Mouse (Mus musculus) layer of hippocampus, adult 9-10 months (tissue): ENCODE results near the gene Bicdl2.

Experiments used
- DNase-seq: peaks from one replicate; pipeline ENCODE4 v3.0.0; 2022; ENCODE audit warnings: low spot score

The Bicdl2 gene

GRCm38 (mm10) chr17:23674271-23674952 lies 14.1 kb downstream of the Bicdl2 start:
- DNase-seq: no peak

- no peak for DNase-seq
Observed at GRCm38 (mm10) chr17:23675127-23675526, 14.8 kb downstream of the Bicdl2 start.

- no peak for DNase-seq
Observed at GRCm38 (mm10) chr17:23675564-23676281, 15.4 kb downstream of the Bicdl2 start.

- DNase-seq: no peak
Observed at GRCm38 (mm10) chr17:23676473-23677031, 16.2 kb downstream of the Bicdl2 start.

GRCm38 (mm10) chr17:23677236-23677679 lies 17.0 kb downstream of the Bicdl2 start, which contains the start of gene Tnfrsf12a:
Gene Tnfrsf12a, minus strand, starts transcription at chr17:23677468.
- no peak for DNase-seq

DNA sequence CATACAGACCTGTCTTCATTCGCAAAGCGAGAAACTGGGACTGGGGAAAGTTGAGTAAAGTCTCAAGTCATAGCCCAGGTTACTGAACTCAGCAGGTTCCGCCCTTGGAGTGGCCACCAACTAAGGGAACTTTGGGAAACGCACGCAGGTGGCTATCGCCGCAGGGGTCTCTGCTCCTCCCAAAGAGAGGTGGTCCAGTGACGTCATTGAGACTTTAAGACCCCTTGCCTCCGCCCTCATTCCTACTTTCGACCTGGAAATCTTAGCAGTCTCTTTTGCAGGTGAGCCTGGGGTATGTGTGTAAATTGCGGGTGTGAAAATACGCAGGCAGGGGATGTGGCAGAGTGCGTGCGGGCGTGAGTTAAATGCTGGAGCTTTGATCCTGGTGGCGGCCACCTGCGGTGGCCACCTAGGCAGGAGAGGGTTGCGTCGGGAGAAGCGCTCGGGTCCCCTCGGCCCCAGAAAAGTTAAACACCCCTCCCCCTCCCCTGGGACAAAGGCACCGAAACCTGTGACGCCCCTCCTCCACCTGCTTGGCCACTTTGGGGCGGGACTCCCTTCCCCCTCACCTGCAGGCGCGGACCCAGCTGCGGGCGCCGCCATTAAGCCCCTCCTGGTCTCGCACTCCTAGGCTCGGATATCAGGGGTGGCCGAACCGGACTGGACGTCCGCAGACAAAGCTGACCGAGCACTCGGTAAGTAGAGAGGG lies 19.0 kb downstream of the Bicdl2 start, which contains the start of gene Cldn6:
Gene Cldn6, plus strand, starts transcription at position 123 of the 709 bp plus-strand sequence.
- DNase-seq: no peak

DNA sequence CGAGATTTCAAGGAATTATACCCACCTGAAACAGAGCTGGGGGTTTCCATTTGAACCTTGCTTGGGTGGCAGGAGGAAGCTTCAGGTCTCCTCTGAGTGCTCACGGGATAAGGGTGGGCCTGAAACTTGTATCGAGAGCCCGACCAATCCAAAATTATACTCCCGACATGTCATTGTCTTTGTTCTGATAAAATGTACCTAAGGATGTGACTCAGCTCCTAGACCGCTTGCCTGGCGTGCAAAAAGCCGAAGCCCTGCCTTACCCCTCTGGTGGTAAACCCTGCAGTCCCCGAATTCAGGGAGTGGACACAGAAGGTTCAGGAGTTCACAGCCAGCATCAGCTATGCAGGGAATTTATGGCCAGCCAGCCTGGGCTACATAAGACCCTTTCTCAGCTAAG lies 20.0 kb downstream of the Bicdl2 start:
- DNase-seq: no peak

DNA sequence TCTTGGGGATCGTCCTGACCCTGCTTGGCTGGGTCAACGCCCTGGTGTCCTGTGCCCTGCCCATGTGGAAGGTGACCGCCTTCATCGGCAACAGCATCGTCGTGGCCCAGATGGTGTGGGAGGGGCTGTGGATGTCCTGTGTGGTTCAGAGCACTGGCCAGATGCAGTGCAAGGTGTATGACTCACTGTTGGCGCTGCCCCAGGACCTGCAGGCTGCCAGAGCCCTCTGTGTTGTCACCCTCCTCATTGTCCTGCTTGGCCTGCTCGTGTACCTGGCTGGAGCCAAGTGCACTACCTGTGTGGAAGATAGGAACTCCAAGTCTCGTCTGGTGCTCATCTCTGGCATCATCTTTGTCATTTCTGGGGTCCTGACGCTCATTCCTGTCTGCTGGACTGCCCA lies 20.8 kb downstream of the Bicdl2 start:
- DNase-seq: no peak

DNA sequence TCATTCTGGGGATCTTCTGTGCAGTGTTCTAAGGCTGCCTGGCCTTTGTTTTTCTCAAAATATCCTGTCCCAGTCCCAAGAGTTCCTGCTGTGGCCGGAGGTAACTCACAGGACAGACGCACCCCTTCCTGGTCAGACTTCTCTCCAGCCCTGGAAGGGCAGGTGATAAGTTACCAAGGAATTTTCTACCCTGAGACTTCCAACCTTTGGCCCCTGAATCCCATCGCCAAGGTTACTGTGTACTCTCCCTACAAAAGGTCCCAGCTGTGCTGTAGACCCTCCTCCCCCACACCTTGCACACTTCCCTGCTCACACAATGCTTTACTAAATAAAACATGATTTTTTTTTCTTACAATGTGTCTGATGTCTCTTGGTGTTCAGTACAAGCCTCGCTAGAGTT lies 21.8 kb downstream of the Bicdl2 start:
- DNase-seq: no peak

GRCm38 (mm10) chr17:23682530-23682929 lies 22.2 kb downstream of the Bicdl2 start:
- no peak for DNase-seq

GRCm38 (mm10) chr17:23683226-23683625 lies 22.9 kb downstream of the Bicdl2 start:
- no peak for DNase-seq

- DNase-seq: no peak
Observed at GRCm38 (mm10) chr17:23683856-23684672, 23.8 kb downstream of the Bicdl2 start, which contains the start of gene Cldn9. Gene Cldn9, minus strand, starts transcription at chr17:23684026.

GRCm38 (mm10) chr17:23694491-23694890 lies 34.2 kb downstream of the Bicdl2 start:
- no peak for DNase-seq

GRCm38 (mm10) chr17:23695801-23696200 lies 35.5 kb downstream of the Bicdl2 start:
- no peak for DNase-seq

GRCm38 (mm10) chr17:23699131-23700077 lies 39.1 kb downstream of the Bicdl2 start:
- no peak for DNase-seq

- DNase-seq: peak; percentile 55
Observed at GRCm38 (mm10) chr17:23700079-23700478, 39.8 kb downstream of the Bicdl2 start.

- DNase-seq: no peak
Observed at GRCm38 (mm10) chr17:23703301-23703700, 43.0 kb downstream of the Bicdl2 start.

DNA sequence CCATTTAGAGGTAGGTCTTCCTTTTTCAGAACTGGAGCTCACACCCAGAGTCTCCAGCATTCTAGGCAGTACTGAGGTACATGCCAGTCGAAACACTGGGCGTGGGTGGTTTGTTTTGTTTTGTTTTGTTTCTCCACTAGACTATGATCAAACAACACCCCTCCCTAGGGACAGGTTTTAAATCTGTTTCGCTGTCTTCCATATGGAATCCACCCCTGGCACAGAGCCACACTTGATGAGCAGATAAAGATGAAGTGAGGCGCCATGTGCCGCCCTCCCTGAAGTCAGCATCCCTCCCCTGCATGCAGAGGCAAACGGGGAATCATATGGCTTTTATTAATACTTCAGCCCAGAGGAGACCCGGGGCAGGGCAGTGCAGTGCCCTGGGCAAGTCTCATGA lies 44.4 kb downstream of the Bicdl2 start:
- DNase-seq: no peak

DNA sequence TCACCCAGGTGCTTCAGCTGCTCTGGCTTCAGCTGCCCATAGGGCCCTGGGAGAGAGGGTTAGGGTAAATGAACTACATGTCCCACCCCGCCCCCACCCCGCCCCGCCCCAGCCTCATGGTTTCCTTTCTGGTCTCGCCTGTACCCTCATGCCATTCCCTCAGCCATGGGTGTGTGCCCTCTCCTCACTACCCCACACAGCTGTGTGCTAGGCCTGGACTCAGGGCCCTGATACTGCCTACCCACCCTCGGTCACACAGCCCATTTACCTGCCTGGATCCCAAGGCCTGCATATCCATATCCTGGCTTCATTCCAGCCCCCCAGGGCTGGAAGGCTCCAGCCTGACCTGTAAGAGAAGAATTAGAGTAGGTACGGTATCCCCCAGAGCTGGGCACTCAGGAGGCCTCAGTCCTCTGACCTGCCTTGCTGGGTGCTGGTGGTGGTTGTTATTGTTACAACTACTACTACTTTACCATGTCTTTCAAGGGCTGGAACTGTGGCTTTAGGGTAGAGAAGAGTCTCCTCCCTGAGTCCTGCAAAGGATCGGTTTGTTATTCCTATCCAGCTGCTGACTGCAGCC lies 45.3 kb downstream of the Bicdl2 start:
- DNase-seq: no peak

DNA sequence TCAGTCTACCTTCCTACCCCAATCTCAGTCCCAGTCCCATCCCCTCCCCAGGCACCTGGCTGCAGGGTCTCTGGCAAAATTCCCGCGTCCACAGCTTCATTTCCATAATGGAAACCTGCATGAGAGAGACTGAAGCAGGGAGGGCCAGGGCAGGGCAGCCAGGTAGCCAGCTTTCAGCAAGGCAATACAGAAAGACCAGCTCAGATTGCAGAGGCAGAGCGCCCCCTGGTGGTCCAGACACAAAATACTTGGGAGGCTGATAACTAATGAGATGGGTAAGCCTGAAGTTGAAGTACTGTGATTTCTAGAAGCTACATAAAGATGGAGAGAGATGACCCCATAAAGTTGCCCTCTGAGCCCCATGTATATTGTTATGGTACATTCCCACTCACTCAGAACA lies 45.9 kb downstream of the Bicdl2 start:
- peak; percentile 52 for DNase-seq
